In the genomic region with DNA sequence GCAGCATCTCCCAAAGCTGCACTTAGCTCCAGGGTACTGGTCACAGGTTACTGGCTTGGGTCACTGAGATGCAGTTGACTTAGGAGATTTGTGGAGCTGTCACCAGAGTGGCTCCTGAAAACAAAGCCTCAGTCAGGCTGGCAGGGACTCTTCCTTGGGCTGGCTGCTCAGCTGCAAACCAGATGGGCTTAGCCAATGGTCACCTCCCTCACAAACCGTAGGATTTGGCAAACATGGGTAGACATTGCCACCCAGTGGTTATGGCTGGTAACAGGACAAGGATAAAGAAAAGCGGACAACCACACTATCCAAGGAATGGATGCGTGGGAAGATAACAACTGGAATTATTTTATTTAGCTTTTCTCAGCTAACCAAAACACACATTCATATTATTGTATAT, we compare ENCODE assay signal across 8 mouse cellular contexts. TPM values are rescaled to one million over a fixed set of nuclear protein-coding genes. Genes with fewer than 3 reads are reported as not detected.
A peak's percentile ranks its signal among the peaks of the same experiment; 100 is the strongest.
DNase-seq lines count a peak whose midpoint lies in the region; ATAC-seq lines count a peak whose summit lies in the region.

No protein-coding gene starts in this region.

- H3K36me3 ChIP-seq in intestine, embryonic 14.5 days (ENCODE audit: control insufficient read depth, insufficient read depth, low read length), result no peaks in the 10 kb centered on the region

- no peak overlapping the region for H3K4me3 ChIP-seq in intestine, embryonic 14.5 days (ENCODE audit: low read depth, low read length)

- DNase-seq in spleen, postnatal 4 days (ENCODE audit: low spot score in 2 of 2), result peak; percentile 25 to 64
- DNase-seq in spleen, adult 12 weeks (ENCODE audit: low spot score), result no peak
- peak; percentile 95 for DNase-seq in embryo, embryonic 10 days (ENCODE audit: low spot score)
- peak; percentile 64 for DNase-seq in gastrocnemius, postnatal 10 days
- peak; percentile 89 for DNase-seq in intestine, embryonic 14.5 days (ENCODE audit: low spot score)
- peak; percentile 14 to 85 for DNase-seq in left cerebral cortex, adult 9 months (ENCODE audit: low spot score in 2 of 2)
- DNase-seq in right cerebral cortex, postnatal 25 days, result peak; percentile 77

- no peak overlapping the region for H3K27ac ChIP-seq in intestine, embryonic 14.5 days (ENCODE audit: low read depth)

- no peak overlapping the region for H3K9ac ChIP-seq in intestine, embryonic 14.5 days (ENCODE audit: low read length)

- no peaks in the 10 kb centered on the region for H3K27me3 ChIP-seq in intestine, embryonic 14.5 days (replicated peaks; ENCODE audit: control insufficient read depth, insufficient read depth, low read length)

- H3K4me2 ChIP-seq in intestine, embryonic 14.5 days (ENCODE audit: low read length), result no peak overlapping the region

- no peaks in the 10 kb centered on the region for H3K9me3 ChIP-seq in intestine, embryonic 14.5 days (ENCODE audit: control insufficient read depth, low read length)

- ATAC-seq in intestine, embryonic 14.5 days (replicated peaks; ENCODE audit: low FRiP score, low TSS enrichment, low read depth), result peak; percentile 89
- peak; percentile 63; the same call in 1 of the 2 replicates for ATAC-seq in megakaryocyte, adult 5-6 weeks (ENCODE audit: poor library complexity, severe bottlenecking)

- WGBS in intestine, embryonic 14.5 days, result 5% methylated on average over 3 of the region's 3 CpGs

- no peaks in the 10 kb centered on the region for H3K4me1 ChIP-seq in intestine, embryonic 14.5 days (replicated peaks; ENCODE audit: control insufficient read depth, insufficient read depth, low read length)

RNA-seq across cellular contexts. Expression of gene Elac2, which starts 10.3 kb away (rescaled TPM):
- 10 to 100 TPM; 19.6 to 21.4 TPM for total RNA-seq in gastrocnemius, postnatal 10 days (2021)
- 31.5 and 32.9 TPM in 2 replicates for polyA plus RNA-seq in intestine, embryonic 14.5 days (2014; fragmentation: Nextera tagmentation; extraction: Ambion mirVana)
- total RNA-seq in megakaryocyte, adult 5-6 weeks (2015), result 6.4 and 7.0 TPM in 2 replicates
- total RNA-seq in megakaryocyte, adult 5-6 weeks (2017), result 12.9 and 17.4 TPM in 2 replicates
